Mouse (Mus musculus): ENCODE measurements around the gene Cab39l.

DNA sequence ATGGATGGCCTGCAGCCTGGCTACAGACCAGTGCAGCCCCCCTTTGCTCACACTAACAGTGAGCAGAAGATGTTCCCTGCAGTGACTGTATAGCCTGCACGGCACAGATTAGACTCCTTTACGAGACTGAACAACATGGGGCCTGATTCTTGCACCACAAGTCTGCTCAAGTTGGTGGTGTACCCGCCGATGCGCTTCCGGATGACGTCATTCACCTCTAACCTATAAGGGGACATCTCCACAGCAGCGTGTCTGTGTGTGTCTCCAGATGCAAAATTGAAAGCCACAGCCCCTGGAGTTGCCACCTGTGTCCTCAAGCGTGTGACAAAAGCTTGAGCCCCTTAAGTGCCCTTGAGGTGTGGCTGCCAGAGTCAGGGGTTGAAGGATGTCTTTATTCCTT is 189.3 kb downstream of the Cab39l start:
- TF ChIP-seq CTCF (IDR thresholded peaks at IDR 0.05; ENCODE audit: low read depth) (no peak), EP300 (optimal IDR thresholded peaks at IDR 0.05) (no peak)
